Mouse (Mus musculus): ENCODE measurements around the gene Ahdc1.

Ahdc1 gene

GRCm38 (mm10) chr4:133039116-133039819, 28.2 kb downstream of the Ahdc1 start:
- peak; percentile 82 for DNase-seq (ENCODE audit: low spot score)

DNA sequence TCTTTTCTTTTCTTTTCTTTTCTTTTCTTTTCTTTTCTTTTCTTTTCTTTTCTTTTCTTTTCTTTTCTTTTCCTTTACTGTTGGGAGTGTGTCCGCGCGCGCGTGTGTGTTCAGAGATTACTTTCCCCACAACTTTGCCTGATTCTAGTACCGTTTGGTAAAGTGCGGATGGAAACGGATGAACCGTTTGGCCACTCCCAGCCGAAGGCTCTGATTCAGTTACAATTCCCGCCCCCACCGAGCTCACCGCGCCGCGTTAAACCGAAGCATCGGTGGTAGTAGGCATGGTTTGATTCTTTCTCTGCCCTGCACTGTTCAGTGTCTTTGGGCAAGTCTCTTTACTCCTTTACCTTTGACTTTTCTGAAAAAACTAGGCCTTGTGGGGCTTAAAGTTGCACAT, 28.8 kb downstream of the Ahdc1 start:
- DNase-seq (ENCODE audit: low spot score): no peak

DNA sequence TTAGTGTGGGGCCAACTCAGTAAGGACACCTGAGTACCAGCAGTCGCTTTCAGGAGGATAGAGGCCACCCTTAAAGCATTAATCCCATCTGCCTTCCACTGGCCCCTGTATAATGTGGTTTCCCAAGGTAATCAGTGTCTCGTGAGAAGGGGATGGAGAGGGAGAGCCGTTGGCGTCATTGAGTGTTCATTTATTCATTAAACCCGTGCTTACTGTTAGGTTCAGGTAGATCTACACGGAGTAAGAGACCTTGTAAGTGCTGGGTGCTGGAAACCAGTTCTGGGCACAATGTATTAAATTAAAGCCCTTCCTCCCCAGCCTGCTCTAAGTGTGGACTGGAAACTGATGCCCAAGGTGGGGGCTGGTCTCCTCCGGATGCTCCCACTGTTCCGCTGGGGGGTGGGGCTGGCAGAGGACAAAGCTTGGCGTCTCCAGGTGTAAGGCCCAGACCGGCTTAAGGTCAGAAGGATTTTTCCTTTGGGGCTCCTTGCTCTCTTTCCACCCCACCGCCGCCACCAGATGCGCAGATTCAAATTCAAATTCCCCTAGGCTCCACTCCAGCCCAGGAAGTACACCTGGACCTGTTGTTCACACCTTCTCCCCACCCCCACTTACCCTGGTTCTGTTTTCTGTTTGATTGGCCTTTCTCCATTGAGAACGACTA, 29.3 kb downstream of the Ahdc1 start:
- no peak for DNase-seq (ENCODE audit: low spot score)

GRCm38 (mm10) chr4:133042244-133042643, 31.2 kb downstream of the Ahdc1 start:
- DNase-seq (ENCODE audit: low spot score): no peak

DNA sequence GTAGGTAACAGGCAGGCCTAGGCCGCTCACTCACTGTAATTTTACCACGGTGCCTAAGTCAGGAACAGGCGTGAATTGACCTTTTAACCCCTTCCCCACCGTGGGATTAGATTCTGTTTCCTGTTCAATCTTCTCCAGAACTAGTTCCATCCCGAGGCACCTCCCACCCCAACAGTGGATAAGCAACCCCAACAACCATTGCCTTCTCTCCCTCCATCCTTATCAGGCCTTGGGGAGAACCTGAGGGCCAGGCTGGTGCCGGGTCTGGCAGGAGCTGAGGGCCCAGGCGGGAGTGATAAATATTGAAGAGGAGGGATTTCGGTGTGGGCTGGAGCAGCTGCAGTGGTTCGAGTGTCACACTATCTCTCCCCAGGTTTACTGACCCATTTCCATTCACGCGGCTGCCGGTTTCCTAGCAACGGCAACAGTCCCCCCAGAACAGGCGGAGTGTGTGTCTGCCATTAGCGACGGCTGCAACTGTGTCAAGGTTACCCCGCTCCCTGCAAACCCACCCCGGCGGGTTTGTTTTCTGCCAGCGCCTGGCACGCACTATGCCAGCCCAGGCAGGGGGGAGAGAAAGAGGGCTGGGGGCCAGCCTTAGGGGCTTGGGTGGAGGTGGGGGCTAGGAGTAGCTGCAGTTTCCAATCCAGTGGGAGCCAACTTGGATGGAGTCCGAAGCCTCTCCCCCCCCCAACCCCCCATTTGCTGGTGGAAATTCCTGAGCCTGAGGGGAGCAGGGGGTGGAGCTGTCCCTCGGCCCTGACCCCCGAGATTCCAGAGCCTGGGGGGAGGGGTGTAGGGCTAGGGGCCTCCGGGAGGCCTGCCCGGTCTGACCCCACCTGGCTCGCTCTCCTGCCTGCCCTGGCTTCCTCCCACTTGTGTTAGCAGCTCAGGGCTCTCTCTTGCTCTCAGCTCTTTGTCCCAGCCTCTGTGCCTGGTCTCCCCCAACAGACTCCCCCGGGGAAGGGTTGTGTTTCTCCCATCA, 31.9 kb downstream of the Ahdc1 start:
- DNase-seq (ENCODE audit: low spot score): peak; percentile 80

- DNase-seq (ENCODE audit: low spot score): no peak
Observed at GRCm38 (mm10) chr4:133043798-133044646, 33.0 kb downstream of the Ahdc1 start.

- DNase-seq (ENCODE audit: low spot score): peak; percentile 69
Observed at GRCm38 (mm10) chr4:133044647-133045094, 33.6 kb downstream of the Ahdc1 start.

DNA sequence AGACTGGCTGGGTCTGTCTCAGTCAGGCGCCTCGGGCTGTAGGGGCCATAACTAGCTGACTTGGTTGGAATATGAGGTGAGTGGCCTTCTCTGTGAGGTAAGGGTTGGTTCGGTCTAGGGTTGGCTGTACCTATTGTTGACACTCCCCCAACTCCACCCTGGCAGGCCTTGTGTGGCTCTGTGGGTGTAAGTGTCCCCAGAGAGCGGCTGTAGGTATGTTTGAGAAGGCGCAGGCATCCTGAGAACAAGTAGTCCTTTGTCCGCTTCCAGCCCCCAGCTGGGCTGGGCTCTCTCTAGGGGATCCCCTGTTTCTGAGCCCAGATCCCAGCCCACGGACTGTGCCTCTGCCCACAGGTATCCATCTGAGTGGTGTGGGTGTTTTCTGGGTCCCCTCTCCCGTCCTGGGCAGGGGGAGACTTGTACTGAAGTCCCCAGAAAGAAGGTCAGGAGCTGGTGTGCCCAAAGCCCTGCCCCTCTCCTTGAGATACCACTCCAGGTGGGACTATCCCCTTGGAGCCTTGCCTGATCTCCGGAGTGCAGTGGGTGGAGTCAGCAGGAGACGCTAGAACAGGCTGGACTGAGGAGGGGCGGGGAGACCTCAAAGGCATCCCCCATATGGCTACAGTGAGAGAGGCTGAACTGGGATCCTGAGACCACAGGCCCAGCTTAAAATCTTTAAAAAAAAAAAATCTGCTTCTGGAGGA, 34.9 kb downstream of the Ahdc1 start:
- no peak for DNase-seq (ENCODE audit: low spot score)

- DNase-seq (ENCODE audit: low spot score): no peak
Observed at GRCm38 (mm10) chr4:133046691-133047352, 35.8 kb downstream of the Ahdc1 start.

DNA sequence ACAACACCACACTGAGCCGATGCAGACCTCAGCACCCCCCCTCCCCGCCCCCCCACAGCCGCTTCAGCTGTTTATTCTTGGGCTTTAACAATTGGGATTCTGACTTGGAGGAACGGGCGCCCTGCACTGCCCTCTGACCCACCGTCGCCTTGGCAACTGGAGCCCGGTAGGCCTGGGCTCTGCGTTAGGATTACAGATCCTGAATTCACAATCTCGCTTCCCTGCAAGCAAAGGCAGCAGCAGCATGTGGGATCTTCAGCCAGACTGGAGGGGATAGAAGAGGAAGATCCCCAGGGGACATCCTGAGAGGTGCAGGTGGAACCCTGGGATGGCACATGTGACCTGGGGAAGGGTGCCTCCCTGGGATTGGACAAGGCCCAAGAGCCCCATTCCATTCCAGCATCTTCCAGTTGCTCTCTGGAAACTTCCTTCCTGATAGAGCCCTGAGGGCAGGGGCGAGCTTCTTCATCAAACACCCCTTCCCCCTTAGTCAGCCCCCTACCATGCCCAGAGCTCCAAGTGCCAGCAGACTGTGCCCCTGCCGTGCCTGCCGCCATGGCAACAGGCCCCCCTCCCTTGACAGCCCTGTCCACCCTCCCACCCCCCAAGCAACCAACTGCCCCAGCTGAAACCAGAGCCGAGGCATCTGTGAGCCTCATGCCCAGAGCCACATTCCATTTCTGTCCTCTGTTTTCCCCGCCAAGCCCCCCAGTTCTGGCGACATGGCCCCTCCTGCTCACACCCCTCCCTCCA, 36.5 kb downstream of the Ahdc1 start:
- no peak for DNase-seq (ENCODE audit: low spot score)

DNA sequence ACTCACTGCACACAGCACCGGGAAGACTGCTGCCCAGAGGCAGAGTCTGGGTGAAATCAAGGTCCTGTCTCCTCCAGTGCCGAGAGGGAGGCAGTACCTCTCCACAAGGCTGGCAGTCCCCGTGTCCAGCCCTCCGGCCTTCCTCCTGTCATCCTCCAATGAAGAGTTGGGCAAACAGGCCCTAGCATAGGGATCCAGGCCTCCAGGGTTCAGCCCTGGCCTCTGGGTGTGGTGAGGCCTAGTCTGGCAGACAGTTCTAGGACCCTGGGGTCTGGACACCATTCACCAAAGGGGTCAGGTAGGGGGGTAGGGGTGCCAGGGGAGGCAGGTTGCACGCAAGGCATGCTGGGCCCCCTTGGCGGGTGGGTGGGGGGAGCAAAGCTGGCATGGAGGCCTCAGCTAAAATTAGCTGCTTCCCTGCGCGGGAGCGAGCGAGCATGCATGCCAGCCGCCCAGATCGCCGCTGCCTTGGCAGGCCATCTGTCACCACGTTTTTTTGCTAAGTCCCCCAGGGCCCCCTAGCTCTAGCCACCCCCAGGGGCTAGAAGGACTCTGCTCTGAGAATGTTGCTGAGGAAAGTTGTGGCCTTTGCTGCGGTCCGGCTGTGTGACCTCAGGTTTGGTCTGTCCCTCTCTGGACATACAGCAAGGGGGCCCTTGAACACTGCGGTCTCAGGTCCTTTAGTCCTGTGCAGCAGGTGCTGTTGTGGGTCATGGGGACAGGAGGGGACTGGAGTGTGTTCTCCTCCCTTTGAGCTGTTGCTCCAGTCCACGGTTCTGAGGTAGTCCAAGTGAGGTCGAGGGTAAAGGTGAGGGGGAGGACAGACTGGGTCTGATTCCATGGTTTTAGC, 38.2 kb downstream of the Ahdc1 start:
- no peak for DNase-seq (ENCODE audit: low spot score)

DNA sequence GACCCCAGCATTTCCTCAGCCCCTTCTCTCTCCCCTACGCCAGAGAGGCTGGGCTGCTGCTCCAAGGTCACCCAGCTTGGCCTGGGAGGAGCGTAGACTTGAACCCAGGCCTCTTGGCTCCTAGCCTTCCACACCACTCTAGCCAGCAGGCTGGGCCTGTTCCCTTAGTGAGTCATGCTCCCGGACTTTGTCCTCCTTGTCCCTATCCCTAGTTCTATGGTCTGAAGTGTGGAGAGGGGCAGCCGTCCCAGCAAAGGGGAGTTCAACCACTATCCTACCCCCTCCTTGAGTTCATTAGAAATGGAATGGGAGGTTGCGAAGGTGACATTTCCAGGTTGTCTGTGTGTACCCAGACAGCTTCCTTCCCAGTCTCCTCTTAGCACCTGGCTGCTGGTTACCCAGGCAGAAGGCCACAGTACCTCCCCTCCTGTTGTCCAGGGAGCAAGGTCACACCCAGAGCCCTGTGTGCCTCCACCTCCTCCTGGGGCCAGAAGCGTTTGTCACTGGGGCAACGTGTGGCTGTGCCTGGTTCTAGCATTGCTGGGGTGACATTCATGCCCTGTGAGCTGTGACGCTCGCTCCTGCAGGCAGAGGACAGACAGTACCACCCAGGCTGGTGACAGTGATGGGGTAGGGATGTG, 39.3 kb downstream of the Ahdc1 start:
- DNase-seq (ENCODE audit: low spot score): no peak

DNA sequence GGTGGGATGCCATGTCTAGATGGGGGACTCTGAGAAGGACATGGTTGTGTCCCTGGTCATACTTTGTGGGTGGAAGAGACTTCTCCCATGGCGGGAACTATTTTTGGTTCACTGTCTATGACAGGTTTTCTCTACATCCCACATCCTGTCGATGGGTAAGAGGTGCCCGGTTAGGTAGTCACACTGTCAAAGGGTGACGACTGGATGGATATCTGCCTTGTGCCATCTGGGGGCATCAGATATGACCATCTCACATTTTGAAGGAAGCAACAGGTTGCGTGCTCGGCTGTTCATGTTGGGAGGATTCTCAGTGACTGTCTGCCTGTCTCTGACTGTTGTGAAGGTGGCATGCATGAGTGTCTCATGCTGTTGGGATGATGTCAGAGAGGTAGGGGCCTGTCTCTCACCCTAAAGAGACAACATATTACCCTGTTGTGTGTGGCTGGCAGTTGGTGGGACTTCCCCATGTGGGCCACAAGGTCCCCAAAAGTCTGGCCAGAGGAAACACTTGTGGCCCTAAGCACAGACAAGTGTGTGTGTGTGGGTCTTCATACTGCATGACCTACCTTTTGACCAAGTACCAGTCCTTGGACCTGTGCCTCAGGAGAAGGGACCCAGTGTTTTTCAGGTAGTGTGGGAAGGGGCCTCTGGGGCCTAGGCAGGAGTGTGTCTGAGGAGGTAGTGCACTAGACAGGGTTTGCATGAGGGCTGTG, 39.9 kb downstream of the Ahdc1 start:
- no peak for DNase-seq (ENCODE audit: low spot score)

- DNase-seq (ENCODE audit: low spot score): no peak
Observed at GRCm38 (mm10) chr4:133051550-133051865, 40.4 kb downstream of the Ahdc1 start.

- DNase-seq (ENCODE audit: low spot score): no peak
Observed at GRCm38 (mm10) chr4:133052029-133052745, 41.1 kb downstream of the Ahdc1 start.

DNA sequence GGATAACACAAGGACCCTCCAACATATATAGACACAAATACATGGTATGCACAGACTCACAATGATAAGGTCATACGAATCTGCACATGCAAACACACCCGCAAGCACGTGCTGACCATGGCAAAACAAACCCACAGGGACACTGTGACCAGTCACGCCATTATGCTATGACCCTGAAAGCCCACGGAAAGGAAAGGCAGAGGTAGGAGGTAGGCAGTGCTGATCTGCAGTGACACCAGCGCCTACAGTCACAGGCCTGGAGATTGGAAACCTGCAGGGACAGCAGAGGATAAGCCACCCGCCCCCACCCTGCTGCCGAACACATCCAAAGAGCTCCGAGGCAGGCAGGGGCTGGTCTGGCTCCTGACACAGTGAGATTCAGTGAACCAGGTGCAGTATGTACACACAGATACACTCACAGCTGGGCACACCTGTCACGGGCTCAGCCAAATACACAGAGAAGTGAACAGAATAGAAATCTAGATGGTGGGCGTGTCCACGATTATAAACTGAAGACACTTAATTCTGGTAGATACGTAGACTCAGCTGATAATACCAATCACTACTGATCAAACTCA, 42.0 kb downstream of the Ahdc1 start:
- DNase-seq (ENCODE audit: low spot score): no peak

DNA sequence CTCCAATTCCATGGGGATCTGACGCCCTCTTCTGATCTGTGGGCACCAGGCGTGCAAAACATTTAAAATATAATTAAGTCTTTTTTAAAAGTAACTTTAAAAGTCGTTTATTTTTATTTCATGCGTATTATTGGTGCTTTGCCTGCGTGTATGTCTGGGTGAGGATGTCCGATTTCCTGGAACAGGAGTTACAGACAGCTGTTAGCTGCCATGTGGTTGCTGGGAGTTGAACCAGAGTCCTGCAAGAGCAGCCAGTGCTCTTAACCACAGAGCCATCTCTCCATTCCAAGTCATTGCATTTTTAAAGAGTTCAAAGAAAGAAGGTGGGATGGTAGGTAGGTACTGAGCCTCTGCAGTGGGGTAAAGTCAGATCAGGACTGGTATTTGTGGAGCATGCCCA, 43.5 kb downstream of the Ahdc1 start:
- no peak for DNase-seq (ENCODE audit: low spot score)
